Mouse (Mus musculus) cerebellum, adult 2 months (tissue): ENCODE measurements around the gene Acss1.

Experiments used
- CTCF ChIP-seq: fragments of 200-500 bp; IDR thresholded peaks from 2 replicates; pipeline ENCODE4 v1.5.1; 2011; ENCODE audit warnings: low read depth, mild to moderate bottlenecking, control low read depth, low read length, moderate library complexity, borderline replicate concordance; ENCODE audit not compliant: insufficient read depth
- POLR2A ChIP-seq: fragments of 200-500 bp; IDR thresholded peaks from 2 replicates; pipeline ENCODE4 v1.6.1; 2011; ENCODE audit warnings: low read length, control low read depth, borderline replicate concordance; ENCODE audit not compliant: insufficient read depth

GRCm38 (mm10) chr2:150684451-150684850, 16.2 kb upstream of the Acss1 start:
- TF ChIP-seq CTCF (no peak), POLR2A (no peak)
